Mouse (Mus musculus) megakaryocyte, embryonic 14.5 days (primary cell): ENCODE measurements around the gene Tacstd2. TPM values are rescaled to one million over a fixed set of nuclear protein-coding genes. Genes with fewer than 3 reads are reported as not detected.

Experiments
- H3K27me3 ChIP-seq: replicated peaks from 2 replicates; pipeline ENCODE3; 2012; ENCODE audit warnings: inconsistent platforms
- H3K36me3 ChIP-seq: replicated peaks from 2 replicates; pipeline ENCODE3; 2012; ENCODE audit warnings: low read length, inconsistent platforms, mixed read lengths
- H3K4me1 ChIP-seq: 2 replicates; pipeline ENCODE4 v1.6.1; 2012; ENCODE audit warnings: inconsistent platforms
- H3K4me3 ChIP-seq: replicated peaks from 2 replicates; pipeline ENCODE3; 2012; ENCODE audit warnings: moderate library complexity, mild to moderate bottlenecking, inconsistent platforms
- H3K9me3 ChIP-seq: 2 replicates; pipeline ENCODE4 v1.6.1; 2012; ENCODE audit warnings: inconsistent platforms
- FLI1 ChIP-seq: IDR thresholded peaks from 2 replicates; pipeline ENCODE4 v1.6.1; 2012; ENCODE audit warnings: low read length, inconsistent platforms, mixed read lengths
- GATA1 ChIP-seq: IDR thresholded peaks from 3 replicates; pipeline ENCODE4 v1.6.1; 2012; ENCODE audit warnings: mixed read lengths, low read length, inconsistent platforms, borderline replicate concordance
- polyA plus RNA-seq: library from polyadenylated mRNA; stranded (reverse); fragments of >175 nt; gene quantifications from 2 replicates; pipeline ENCODE4 v1.2.3, GENCODE M21; 2012; ENCODE audit warnings: low replicate concordance; ENCODE audit not compliant: insufficient read depth

The Tacstd2 gene
- 1.6 TPM in 1 of 2 replicates, not detected in the other for polyA plus RNA-seq

DNA sequence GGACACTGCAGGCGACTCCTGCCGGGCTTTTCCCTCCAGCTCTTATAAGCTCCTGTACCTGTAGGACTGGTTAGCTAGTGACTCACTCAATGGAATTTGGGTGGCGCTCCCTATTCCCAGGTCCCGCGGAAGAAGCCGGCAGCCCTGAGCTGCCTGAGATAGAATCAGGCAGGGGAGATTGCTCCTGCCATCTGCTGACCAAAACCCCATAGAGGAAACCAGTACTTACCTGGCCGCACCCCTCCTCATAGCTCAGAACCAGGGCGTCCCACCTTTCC is at the start of gene Tacstd2:
Gene Tacstd2, minus strand, starts transcription at position 20 of the 278 bp plus-strand sequence.
- Histone ChIP-seq H3K4me3 (peak within 1 kb of the TSS; percentile 90), H3K36me3 (no peaks in the 10 kb centered on the region), H3K9me3 (peaks cover 12% of the 10 kb centered on the region), H3K4me1 (peaks cover 24% of the 10 kb centered on the region), H3K27me3 (peaks cover 43% of the 10 kb centered on the region)
- TF ChIP-seq FLI1 (no peak), GATA1 (no peak)

GRCm38 (mm10) chr6:67566270-67566669 is 30.7 kb upstream of the Tacstd2 start:
- H3K4me1 ChIP-seq, result no peaks in the 10 kb centered on the region
- no peak overlapping the region for H3K4me3 ChIP-seq
- no peak for TF ChIP-seq GATA1
- TF ChIP-seq FLI1, result no peak
- H3K36me3 ChIP-seq, result no peaks in the 10 kb centered on the region
- no peaks in the 10 kb centered on the region for H3K9me3 ChIP-seq
- H3K27me3 ChIP-seq, result no peaks in the 10 kb centered on the region

DNA sequence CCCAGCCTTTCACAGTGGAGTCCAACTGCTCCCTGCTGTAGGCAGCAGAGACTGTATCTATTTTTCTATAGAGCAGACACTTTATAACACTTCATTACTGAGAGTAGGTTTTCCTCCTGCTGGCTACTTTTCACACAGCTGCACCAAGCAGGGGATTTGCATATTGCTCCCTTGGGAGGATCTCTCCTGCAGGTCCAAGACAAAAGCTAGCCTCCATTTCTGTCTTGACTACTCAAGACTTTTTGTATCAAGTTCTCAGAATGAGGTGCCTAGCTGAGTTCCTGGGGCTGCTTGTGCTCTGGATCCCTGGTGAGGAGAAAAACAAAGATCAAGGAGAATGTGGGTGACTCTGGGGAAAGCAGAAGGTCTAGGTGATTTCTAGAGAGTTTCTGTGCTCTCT is 19.8 kb upstream of the Tacstd2 start:
- no peak for TF ChIP-seq GATA1
- H3K9me3 ChIP-seq, result peaks cover 2% of the 10 kb centered on the region; the same call in 1 of the 2 replicates
- no peak overlapping the region for H3K4me3 ChIP-seq
- H3K4me1 ChIP-seq, result no peaks in the 10 kb centered on the region
- no peaks in the 10 kb centered on the region for H3K36me3 ChIP-seq
- no peaks in the 10 kb centered on the region for H3K27me3 ChIP-seq

DNA sequence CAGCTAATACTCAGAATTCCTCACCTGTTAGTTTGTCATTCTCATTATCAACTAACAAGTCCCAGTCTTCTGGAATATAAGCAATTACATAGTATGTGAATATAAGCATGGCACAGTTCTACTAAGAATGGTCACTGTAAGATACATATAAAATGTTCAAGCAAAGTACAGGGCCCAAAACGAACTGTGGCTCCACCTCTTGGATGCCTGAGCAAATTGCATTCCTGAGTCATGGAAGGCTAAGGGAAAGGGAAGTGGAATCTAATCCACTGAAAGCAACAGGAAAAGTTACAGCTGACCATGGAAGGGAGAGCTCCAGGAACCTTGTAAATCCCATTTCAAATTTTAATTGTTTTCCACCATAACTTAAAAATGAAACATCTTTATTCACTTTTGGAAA is 14.0 kb upstream of the Tacstd2 start:
- H3K4me3 ChIP-seq, result no peak overlapping the region
- H3K27me3 ChIP-seq, result no peaks in the 10 kb centered on the region
- no peaks in the 10 kb centered on the region for H3K9me3 ChIP-seq
- no peaks in the 10 kb centered on the region for H3K4me1 ChIP-seq
- no peaks in the 10 kb centered on the region for H3K36me3 ChIP-seq
- TF ChIP-seq FLI1 (no peak), GATA1 (no peak)

- TF ChIP-seq GATA1, result no peak
- TF ChIP-seq FLI1, result 0 out of 2 replicates have a peak, but pooled peaks have one; percentile 8
- Histone ChIP-seq H3K9me3 (peaks cover 12% of the 10 kb centered on the region), H3K36me3 (no peaks in the 10 kb centered on the region), H3K4me1 (peaks cover 24% of the 10 kb centered on the region), H3K27me3 (peaks cover 43% of the 10 kb centered on the region), H3K4me3 (peak overlapping the region; percentile 90)
Measured at GRCm38 (mm10) chr6:67535005-67535776, 405 bp downstream of the Tacstd2 start.

GRCm38 (mm10) chr6:67534191-67535004 is 1.2 kb downstream of the Tacstd2 start:
- peak overlapping the region; percentile 90 for H3K4me3 ChIP-seq
- peaks cover 24% of the 10 kb centered on the region for H3K4me1 ChIP-seq
- TF ChIP-seq FLI1 (no peak), GATA1 (no peak)
- H3K36me3 ChIP-seq, result no peaks in the 10 kb centered on the region
- H3K9me3 ChIP-seq, result peaks cover 12% of the 10 kb centered on the region
- H3K27me3 ChIP-seq, result peaks cover 43% of the 10 kb centered on the region

GRCm38 (mm10) chr6:67532665-67533440 is 2.7 kb downstream of the Tacstd2 start:
- no peak for TF ChIP-seq GATA1
- no peak for TF ChIP-seq FLI1
- Histone ChIP-seq H3K27me3 (peaks cover 43% of the 10 kb centered on the region), H3K36me3 (no peaks in the 10 kb centered on the region), H3K4me1 (peaks cover 24% of the 10 kb centered on the region), H3K4me3 (peak overlapping the region; percentile 85), H3K9me3 (peaks cover 12% of the 10 kb centered on the region)

- peaks cover 24% of the 10 kb centered on the region for H3K4me1 ChIP-seq
- TF ChIP-seq GATA1 (no peak), FLI1 (no peak)
- no peak overlapping the region for H3K4me3 ChIP-seq
- H3K27me3 ChIP-seq, result peaks cover 41% of the 10 kb centered on the region
- peaks cover 12% of the 10 kb centered on the region for H3K9me3 ChIP-seq
- H3K36me3 ChIP-seq, result no peaks in the 10 kb centered on the region
Measured at GRCm38 (mm10) chr6:67531822-67532162, 3.8 kb downstream of the Tacstd2 start.

GRCm38 (mm10) chr6:67530992-67531821 is 4.4 kb downstream of the Tacstd2 start:
- peaks cover 40% of the 10 kb centered on the region for H3K27me3 ChIP-seq

More at GRCm38 (mm10) chr6:67530992-67531821, 4.4 kb downstream of the Tacstd2 start:
- TF ChIP-seq FLI1 (no peak), GATA1 (no peak)
- no peak overlapping the region for H3K4me3 ChIP-seq
- H3K9me3 ChIP-seq, result peaks cover 12% of the 10 kb centered on the region
- H3K4me1 ChIP-seq, result peaks cover 24% of the 10 kb centered on the region
- H3K36me3 ChIP-seq, result no peaks in the 10 kb centered on the region
